Mouse (Mus musculus) liver, embryonic 18 days (tissue): ENCODE results near the gene Sin3a. TPM values are rescaled to one million over a fixed set of nuclear protein-coding genes. Genes with fewer than 3 reads are reported as not detected.

ENCODE experiments used
- polyA plus RNA-seq: library from polyadenylated mRNA; depleted of rRNA; stranded (reverse); fragments of >200 nt; gene quantifications from 2 replicates; pipeline ENCODE4 v1.2.3, GENCODE M21; 2012; rRNA removed

Gene Sin3a
- 14.4 and 15.5 TPM in 2 replicates for polyA plus RNA-seq

GRCm38 (mm10) chr9:57071801-57072351, at the start of gene Sin3a:
Gene Sin3a (plus strand): TSS chr9:57072040.

GRCm38 (mm10) chr9:57130577-57131433, 59.0 kb downstream of the Sin3a start, which contains the start of gene Man2c1:
Gene Man2c1 (plus strand): TSS chr9:57130690.

GRCm38 (mm10) chr9:57148144-57148878, 76.5 kb downstream of the Sin3a start, which contains the start of gene Neil1:
Gene Neil1 (minus strand): TSS chr9:57148305.

GRCm38 (mm10) chr9:57158013-57158470, 86.2 kb downstream of the Sin3a start, which contains the start of gene Commd4:
Gene Commd4 (minus strand): TSS chr9:57158331.

Other genes with a start within 250 kb of the Sin3a start
- gene Odf3l1, start 207.4 kb upstream of the Sin3a start, polyA plus RNA-seq = not detected in 2 replicates
- gene Cspg4, start 207.0 kb upstream of the Sin3a start, polyA plus RNA-seq = 0.25 and 0.28 TPM in 2 replicates
- gene Snx33, start 143.7 kb upstream of the Sin3a start, polyA plus RNA-seq = 2.5 and 2.7 TPM in 2 replicates
- gene Imp3, start 134.6 kb upstream of the Sin3a start, polyA plus RNA-seq = 90.2 and 92.3 TPM in 2 replicates
- gene Snupn, start 121.2 kb upstream of the Sin3a start, polyA plus RNA-seq = 5.0 and 5.1 TPM in 2 replicates
- 7.6 and 7.7 TPM in 2 replicates for gene Ptpn9, start 77.1 kb upstream of the Sin3a start, polyA plus RNA-seq
- 29.1 and 32.7 TPM in 2 replicates for gene Man2c1, start 58.6 kb downstream of the Sin3a start, polyA plus RNA-seq
- gene Neil1, start 76.3 kb downstream of the Sin3a start, polyA plus RNA-seq = 3.2 and 3.4 TPM in 2 replicates
- gene Commd4, start 86.3 kb downstream of the Sin3a start, polyA plus RNA-seq = 48.2 and 50.6 TPM in 2 replicates
- not detected in 2 replicates for gene Trcg1, start 164.5 kb downstream of the Sin3a start, polyA plus RNA-seq
- gene 1700017B05Rik, start 190.6 kb downstream of the Sin3a start, polyA plus RNA-seq = 6.1 and 7.1 TPM in 2 replicates